ENCODE assay signal across 15 mouse cellular contexts in the genomic region with DNA sequence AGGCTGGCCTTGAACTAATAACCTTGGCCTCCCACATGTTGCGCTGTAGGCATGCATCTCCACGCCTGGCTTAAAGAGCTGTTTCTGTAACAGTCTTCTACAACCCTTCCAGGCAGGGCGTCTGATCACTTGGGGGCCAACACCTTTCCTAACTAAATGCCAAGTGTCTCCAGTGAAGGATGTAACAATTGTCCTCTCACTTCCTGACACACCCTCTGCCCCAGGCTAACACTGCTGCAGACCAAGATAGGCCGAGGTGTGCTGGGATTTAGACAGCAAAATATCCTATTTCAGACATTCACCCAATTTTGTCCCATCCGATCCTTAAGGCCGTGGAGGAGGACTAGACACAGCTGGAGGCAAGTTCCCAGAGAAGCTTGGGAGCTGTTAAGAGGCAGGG. TPM values are rescaled to one million over a fixed set of nuclear protein-coding genes. Genes with fewer than 3 reads are reported as not detected.
A peak's percentile ranks its signal among the peaks of the same experiment; 100 is the strongest.
DNase-seq lines count a peak whose midpoint lies in the region; ATAC-seq and TF ChIP-seq lines count a peak whose summit lies in the region.
"Had no signal": no experiment of that assay in that cellular context is flagged by ENCODE, and none has a peak within 500 bp of the region (broad histone marks: within the 10 kb centered on the region; RNA-seq: fewer than 3 reads in every experiment).

No protein-coding gene starts in this region.

- peak; percentile 16 for DNase-seq in heart, postnatal 0 days (ENCODE audit: low spot score)
- no peak for DNase-seq in heart, postnatal 36 days
- peak; percentile 75 for DNase-seq in kidney, adult 2 months
- no peak for DNase-seq in limb, embryonic 10.5 days (ENCODE audit: low spot score)
- DNase-seq in adrenal gland, postnatal 14 days, result no peak
- no peak for DNase-seq in spleen, postnatal 14 days (ENCODE audit: low spot score in 2 of 2)
- DNase-seq: cerebellum, adult 8-10 months; right cerebral cortex, postnatal 14 days had no signal

- no peak for TF ChIP-seq CTCF in heart, postnatal 0 days (IDR thresholded peaks at IDR 0.05; ENCODE audit: low read depth)
- TF ChIP-seq CTCF in kidney, adult 2 months (conservative IDR thresholded peaks at IDR 0.05; ENCODE audit: insufficient read depth, insufficient read length, low read depth, low read length), result no peak
- no peak for TF ChIP-seq CTCF in small intestine, adult 2 months (IDR thresholded peaks at IDR 0.05; ENCODE audit: extremely low read depth, insufficient read length, insufficient replicate concordance, low read depth, low read length)

- no peaks in the 10 kb centered on the region for H3K4me1 ChIP-seq in heart, postnatal 0 days (ENCODE audit: control insufficient read depth, insufficient read depth)
- no peaks in the 10 kb centered on the region for H3K4me1 ChIP-seq in kidney, adult 2 months (ENCODE audit: control insufficient read depth, insufficient read depth, low read length)
- H3K4me1 ChIP-seq in limb, embryonic 10.5 days, result peaks cover 34% of the 10 kb centered on the region
- peaks cover 17% of the 10 kb centered on the region for H3K4me1 ChIP-seq in small intestine, adult 2 months (ENCODE audit: control insufficient read depth, insufficient read depth, insufficient read length, low read length)
- H3K4me1 ChIP-seq in midbrain, embryonic 16.5 days (ENCODE audit: control insufficient read depth, insufficient read depth, low read length), result peaks cover 5% of the 10 kb centered on the region; the same call in 1 of the 2 replicates

- H3K4me3 ChIP-seq in heart, postnatal 0 days (ENCODE audit: low read depth, low read length), result no peak overlapping the region
- H3K4me3 ChIP-seq in kidney, adult 2 months (ENCODE audit: insufficient read depth, low read depth, low read length), result no peak overlapping the region
- H3K4me3 ChIP-seq in limb, embryonic 10.5 days, result no peak overlapping the region
- H3K4me3 ChIP-seq in small intestine, adult 2 months (ENCODE audit: low read depth, low read length), result no peak overlapping the region
- no peak overlapping the region for H3K4me3 ChIP-seq in midbrain, embryonic 16.5 days (ENCODE audit: low read depth, low read length)
- H3K4me3 ChIP-seq: forebrain, embryonic 12.5 days; limb, embryonic 13.5 days had no signal

- TF ChIP-seq POLR2A in kidney, adult 2 months (IDR thresholded peaks at IDR 0.05; ENCODE audit: low read depth, low read length), result no peak
- no peak for TF ChIP-seq POLR2A in small intestine, adult 2 months (IDR thresholded peaks at IDR 0.05; ENCODE audit: low read depth, low read length)

- ATAC-seq in heart, postnatal 0 days (ENCODE audit: insufficient read depth, low read depth), result 0 out of 2 replicates have a peak, but pooled peaks have one; percentile 36
- no peak for ATAC-seq in midbrain, embryonic 16.5 days
- ATAC-seq: activated CD4-positive, CD25-positive, alpha-beta regulatory T cell, adult 4 months; hindbrain, embryonic 16.5 days had no signal

- intact Hi-C loops in heart, postnatal 36 days (cut with DNase I), result no loop called here

- no peak overlapping the region for H3K9ac ChIP-seq in heart, postnatal 0 days (replicated peaks; ENCODE audit: low read depth, low read length)
- H3K9ac ChIP-seq in midbrain, embryonic 16.5 days (ENCODE audit: low read depth, low read length), result no peak overlapping the region
- H3K9ac ChIP-seq: forebrain, embryonic 12.5 days had no signal

- no peaks in the 10 kb centered on the region for H3K9me3 ChIP-seq in heart, postnatal 0 days (replicated peaks; ENCODE audit: control insufficient read depth, low read length)
- H3K9me3 ChIP-seq in limb, embryonic 10.5 days (replicated peaks), result no peaks in the 10 kb centered on the region
- no peaks in the 10 kb centered on the region for H3K9me3 ChIP-seq in midbrain, embryonic 16.5 days (replicated peaks; ENCODE audit: control insufficient read depth, low read length, poor library complexity, severe bottlenecking)
- H3K9me3 ChIP-seq: forebrain, embryonic 12.5 days; limb, embryonic 13.5 days had no signal

- H3K27ac ChIP-seq in heart, postnatal 0 days (ENCODE audit: low read depth), result peak overlapping the region; percentile 34
- H3K27ac ChIP-seq in kidney, adult 2 months (ENCODE audit: insufficient read depth, low read depth, low read length), result peak overlapping the region; percentile 56
- peak overlapping the region; percentile 46; the same call in 1 of the 2 replicates for H3K27ac ChIP-seq in limb, embryonic 10.5 days
- peak overlapping the region; percentile 84 for H3K27ac ChIP-seq in small intestine, adult 2 months (ENCODE audit: insufficient read depth, low read depth, low read length)
- no peak overlapping the region for H3K27ac ChIP-seq in midbrain, embryonic 16.5 days (ENCODE audit: low read length)
- H3K27ac ChIP-seq: forebrain, embryonic 12.5 days had no signal

- no peak overlapping the region for H3K4me2 ChIP-seq in heart, postnatal 0 days (ENCODE audit: low read depth, low read length)
- no peak overlapping the region for H3K4me2 ChIP-seq in midbrain, embryonic 16.5 days (ENCODE audit: low read length)
- H3K4me2 ChIP-seq: forebrain, embryonic 12.5 days; limb, embryonic 13.5 days had no signal

- H3K27me3 ChIP-seq in heart, postnatal 0 days (ENCODE audit: control insufficient read depth, insufficient read depth, low read length), result no peaks in the 10 kb centered on the region
- no peaks in the 10 kb centered on the region for H3K27me3 ChIP-seq in kidney, adult 2 months (replicated peaks; ENCODE audit: control insufficient read depth, insufficient read depth, low read length)
- H3K27me3 ChIP-seq in limb, embryonic 10.5 days (ENCODE audit: low read depth, poor library complexity, severe bottlenecking), result no peaks in the 10 kb centered on the region
- no peaks in the 10 kb centered on the region for H3K27me3 ChIP-seq in small intestine, adult 2 months (ENCODE audit: control insufficient read depth, insufficient read depth, low read length)
- H3K27me3 ChIP-seq in midbrain, embryonic 16.5 days (ENCODE audit: control insufficient read depth, insufficient read depth, low read depth, low read length), result no peaks in the 10 kb centered on the region
- H3K27me3 ChIP-seq: forebrain, embryonic 12.5 days; limb, embryonic 13.5 days had no signal

- H3K36me3 ChIP-seq in heart, postnatal 0 days (replicated peaks; ENCODE audit: control insufficient read depth, insufficient read depth, low read length), result no peaks in the 10 kb centered on the region
- no peaks in the 10 kb centered on the region for H3K36me3 ChIP-seq in kidney, adult 2 months (ENCODE audit: control insufficient read depth, insufficient read depth, low read length)
- no peaks in the 10 kb centered on the region for H3K36me3 ChIP-seq in limb, embryonic 10.5 days
- 0 out of 2 replicates have a peak, but pooled peaks cover 3% of the 10 kb centered on the region for H3K36me3 ChIP-seq in small intestine, adult 2 months (ENCODE audit: control insufficient read depth, insufficient read depth, low read length)
- no peaks in the 10 kb centered on the region for H3K36me3 ChIP-seq in midbrain, embryonic 16.5 days (ENCODE audit: control insufficient read depth, insufficient read depth, low read length)
- H3K36me3 ChIP-seq: forebrain, embryonic 12.5 days; limb, embryonic 13.5 days had no signal

- WGBS in heart, postnatal 0 days, result 63% methylated on average over 6 of the region's 6 CpGs
- WGBS in kidney, adult 2 months, result 57% methylated on average over 6 of the region's 6 CpGs
- WGBS in limb, embryonic 10.5 days, result 49% methylated on average over 6 of the region's 6 CpGs
- 24% methylated on average over 6 of the region's 6 CpGs for WGBS in small intestine, adult 2 months
- 88% methylated on average over 6 of the region's 6 CpGs for WGBS in midbrain, embryonic 16.5 days

- TF ChIP-seq EP300 in heart, postnatal 0 days (IDR thresholded peaks at IDR 0.05; ENCODE audit: low read depth), result no peak

RNA-seq across cellular contexts. Expression of a gene that starts 19.5 kb away (rescaled TPM):
- total RNA-seq in heart, postnatal 0 days (2014; rRNA removed; ENCODE audit: low replicate concordance), result 10.4 and 13.7 TPM in 2 replicates
- 7.1 and 7.7 TPM in 2 replicates for polyA plus RNA-seq in heart, postnatal 0 days (2015; fragmentation: Nextera tagmentation; extraction: Ambion mirVana)
- total RNA-seq in heart, postnatal 36 days (2021), result 10 to 100 TPM; 10.8 to 15.0 TPM
- 13.2 and 13.4 TPM in 2 replicates for polyA plus RNA-seq in kidney, adult 2 months (2012; rRNA removed)
- 6.4 and 6.7 TPM in 2 replicates for polyA plus RNA-seq in limb, embryonic 10.5 days (2016; fragmentation: Nextera tagmentation; extraction: Ambion mirVana)
- 5.5 and 6.3 TPM in 2 replicates for polyA plus RNA-seq in small intestine, adult 2 months (2012; rRNA removed)
- 15.8 and 16.4 TPM in 2 replicates for total RNA-seq in adrenal gland, postnatal 14 days (2021)
- polyA plus RNA-seq in midbrain, embryonic 16.5 days (2015; fragmentation: Nextera tagmentation; extraction: Ambion mirVana), result 58.3 and 59.1 TPM in 2 replicates

RNA-seq across cellular contexts. Expression of a gene that starts 41.4 kb away (rescaled TPM):
- not detected in 2 replicates for total RNA-seq in heart, postnatal 0 days (2014; rRNA removed; ENCODE audit: low replicate concordance)
- polyA plus RNA-seq in heart, postnatal 0 days (2015; fragmentation: Nextera tagmentation; extraction: Ambion mirVana), result 0.18 and 0.37 TPM in 2 replicates
- under 1 TPM in 1 of 2 experiments, not detected in 1; 0.38 TPM for total RNA-seq in heart, postnatal 36 days (2021)
- polyA plus RNA-seq in kidney, adult 2 months (2012; rRNA removed), result 0.24 and 0.41 TPM in 2 replicates
- 0.11 TPM in 1 of 2 replicates, not detected in the other for polyA plus RNA-seq in limb, embryonic 10.5 days (2016; fragmentation: Nextera tagmentation; extraction: Ambion mirVana)
- 0.06 and 0.29 TPM in 2 replicates for polyA plus RNA-seq in small intestine, adult 2 months (2012; rRNA removed)
- 0.19 and 1.1 TPM in 2 replicates for total RNA-seq in adrenal gland, postnatal 14 days (2021)
- polyA plus RNA-seq in midbrain, embryonic 16.5 days (2015; fragmentation: Nextera tagmentation; extraction: Ambion mirVana), result 0.20 and 1.1 TPM in 2 replicates
- total RNA-seq: monocyte, adult 5-6 weeks had no signal
- polyA plus RNA-seq: limb, embryonic 13.5 days had no signal

RNA-seq across cellular contexts. Expression of a gene that starts 41.7 kb away (rescaled TPM):
- 21.6 and 28.7 TPM in 2 replicates for total RNA-seq in heart, postnatal 0 days (2014; rRNA removed; ENCODE audit: low replicate concordance)
- polyA plus RNA-seq in heart, postnatal 0 days (2015; fragmentation: Nextera tagmentation; extraction: Ambion mirVana), result 4.7 and 5.1 TPM in 2 replicates
- 10 to 100 TPM; 36.9 to 42.6 TPM for total RNA-seq in heart, postnatal 36 days (2021)
- polyA plus RNA-seq in kidney, adult 2 months (2012; rRNA removed), result 31.0 and 38.8 TPM in 2 replicates
- 1.7 and 2.2 TPM in 2 replicates for polyA plus RNA-seq in limb, embryonic 10.5 days (2016; fragmentation: Nextera tagmentation; extraction: Ambion mirVana)
- polyA plus RNA-seq in small intestine, adult 2 months (2012; rRNA removed), result 16.4 and 32.7 TPM in 2 replicates
- 15.5 and 15.8 TPM in 2 replicates for total RNA-seq in adrenal gland, postnatal 14 days (2021)
- polyA plus RNA-seq in midbrain, embryonic 16.5 days (2015; fragmentation: Nextera tagmentation; extraction: Ambion mirVana), result 10.8 and 11.2 TPM in 2 replicates

RNA-seq across cellular contexts. Expression of a gene that starts 55.1 kb away (rescaled TPM):
- total RNA-seq in heart, postnatal 0 days (2014; rRNA removed; ENCODE audit: low replicate concordance), result 0.15 TPM in 1 of 2 replicates, not detected in the other
- polyA plus RNA-seq in heart, postnatal 0 days (2015; fragmentation: Nextera tagmentation; extraction: Ambion mirVana), result 0.14 and 0.16 TPM in 2 replicates
- total RNA-seq in heart, postnatal 36 days (2021), result under 1 TPM in 1 of 2 experiments, not detected in 1; 0.33 TPM
- polyA plus RNA-seq in kidney, adult 2 months (2012; rRNA removed), result 0.75 and 0.88 TPM in 2 replicates
- polyA plus RNA-seq in limb, embryonic 10.5 days (2016; fragmentation: Nextera tagmentation; extraction: Ambion mirVana), result 0.35 TPM in 1 of 2 replicates, not detected in the other
- 2.2 and 7.2 TPM in 2 replicates for polyA plus RNA-seq in small intestine, adult 2 months (2012; rRNA removed)
- 1.2 TPM in 1 of 2 replicates, not detected in the other for total RNA-seq in adrenal gland, postnatal 14 days (2021)
- polyA plus RNA-seq in midbrain, embryonic 16.5 days (2015; fragmentation: Nextera tagmentation; extraction: Ambion mirVana), result 0.71 and 0.83 TPM in 2 replicates
- total RNA-seq: monocyte, adult 5-6 weeks had no signal

Comparison
In these comparisons a context has a peak if more than half of its experiments do, and no peak if none do; other contexts are left out.
1. DNase-seq: peak in heart, postnatal 0 days (single experiment) and kidney, adult 2 months (single experiment); none in heart, postnatal 36 days (0 of 2), limb, embryonic 10.5 days (single experiment), adrenal gland, postnatal 14 days (single experiment) and spleen, postnatal 14 days (0 of 2).